Mouse (Mus musculus): ENCODE measurements around the gene Nutf2-ps1.

DNA sequence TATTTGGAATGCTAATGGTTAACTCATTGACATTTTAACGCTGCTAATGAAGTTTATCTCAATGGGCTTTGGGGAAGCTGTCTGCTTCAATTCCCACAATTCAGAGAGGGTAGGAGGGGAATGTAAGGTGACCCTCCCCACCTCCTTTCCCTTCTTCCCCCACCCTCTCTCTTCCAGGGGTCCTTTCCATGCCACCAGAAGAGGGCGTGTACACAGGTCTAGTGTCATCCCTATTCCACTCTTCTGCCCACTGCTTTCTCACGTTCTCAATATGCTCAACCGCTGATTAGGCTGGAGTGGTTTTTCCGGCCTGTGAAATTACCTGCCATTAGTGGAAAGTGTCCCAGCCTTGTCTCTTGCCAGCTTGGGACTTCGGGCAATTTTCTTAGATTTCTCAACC lies 32.0 kb downstream of the Nutf2-ps1 start:
- TF ChIP-seq MYOG (IDR thresholded peaks at IDR 0.05; ENCODE audit: control insufficient read depth in 1 of 3, insufficient read depth in 1 of 3, insufficient read length in 2 of 3, low read depth in 2 of 3), result no peak
- TF ChIP-seq POLR2A (IDR thresholded peaks at IDR 0.05; ENCODE audit: insufficient read length, low read depth), result no peak
- no peak for TF ChIP-seq CEBPB (IDR thresholded peaks at IDR 0.05; ENCODE audit: insufficient read depth, poor library complexity, severe bottlenecking)
- no peak for TF ChIP-seq TCF12 (IDR thresholded peaks at IDR 0.05; ENCODE audit: insufficient read depth, poor library complexity, severe bottlenecking)
- TF ChIP-seq MAX (IDR thresholded peaks at IDR 0.05; ENCODE audit: low read depth), result no peak
- no peak for TF ChIP-seq USF1 (IDR thresholded peaks at IDR 0.05; ENCODE audit: low read depth)
